Mouse (Mus musculus): ENCODE measurements around the gene Zfp983.
A peak's percentile ranks its signal among the peaks of the same experiment; 100 is the strongest.

DNA sequence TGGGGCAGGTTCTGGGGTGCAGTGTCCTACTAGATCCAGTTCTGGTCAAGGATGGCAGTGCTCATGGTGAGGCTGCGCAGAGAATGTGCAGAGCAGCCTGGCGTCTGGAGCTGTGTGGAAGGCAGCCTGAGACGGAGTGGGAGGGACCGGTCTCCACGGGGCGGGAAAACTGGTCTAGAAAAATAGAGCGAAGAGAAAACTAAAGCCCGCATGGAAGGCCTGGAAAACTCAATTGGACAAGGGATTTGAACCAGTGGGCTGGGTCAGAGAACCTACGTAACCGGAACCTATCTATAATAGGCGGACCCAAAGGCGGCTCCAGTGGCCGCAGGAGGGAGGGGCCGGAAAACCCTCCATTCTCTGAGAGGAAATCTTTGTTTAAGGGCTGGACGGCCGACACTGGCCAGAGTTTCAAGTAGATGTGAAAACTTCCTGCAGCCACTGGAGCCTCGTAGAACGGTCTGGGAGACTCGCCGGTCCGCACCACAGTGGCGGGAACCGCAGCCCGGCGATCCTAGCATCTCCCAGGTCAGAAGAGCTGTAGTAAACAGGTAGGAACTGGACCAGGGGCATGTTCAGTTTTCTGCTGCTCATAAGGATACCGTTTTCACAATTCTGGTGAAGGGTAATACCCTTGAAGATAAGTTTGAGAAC, 57.0 kb downstream of the Zfp983 start, which contains the start of gene Zfp760:
- TF ChIP-seq CTCF (IDR thresholded peaks at IDR 0.05; ENCODE audit: control insufficient read depth, insufficient read depth, low read length), result no peak
- peak; percentile 45; the same call in 1 of the 2 replicates for TF ChIP-seq POLR2A (IDR thresholded peaks at IDR 0.05; ENCODE audit: borderline replicate concordance, control insufficient read depth, low read depth, low read length)
